Mouse (Mus musculus): Measurements from ENCODE around the gene Ift81. TPM values are rescaled to one million over a fixed set of nuclear protein-coding genes. Genes with fewer than 3 reads are reported as not detected.

Gene Ift81
- polyA plus RNA-seq, 1 experiment from 2014 or later = 61.9 TPM

GRCm38 (mm10) chr5:122501101-122502076, 112.9 kb downstream of the Ift81 start:
- peaks cover 38% of the 10 kb centered on the region for H3K4me1 ChIP-seq (replicated peaks; ENCODE audit: control insufficient read depth, insufficient read depth, low read length)
- peak overlapping the region; percentile 99 for H3K9ac ChIP-seq
- peak overlapping the region; percentile 60 for H3K4me2 ChIP-seq (replicated peaks)
- peak; percentile 54 for DNase-seq (ENCODE audit: low spot score)
- peaks cover 18% of the 10 kb centered on the region for H3K36me3 ChIP-seq (replicated peaks; ENCODE audit: control insufficient read depth, insufficient read depth)
- peak; percentile 18 for ATAC-seq (ENCODE audit: low FRiP score)
- no peaks in the 10 kb centered on the region for H3K27me3 ChIP-seq (ENCODE audit: control insufficient read depth, insufficient read depth, low read length)
- no peaks in the 10 kb centered on the region for H3K9me3 ChIP-seq (ENCODE audit: control insufficient read depth, low read length)
- WGBS = under 1% methylated on average over 104 of the region's 113 CpGs
- H3K4me3 ChIP-seq (replicated peaks; ENCODE audit: low read length) = peak overlapping the region; percentile 94
- peak overlapping the region; percentile 99 for H3K27ac ChIP-seq

- WGBS = 38% methylated on average over 5 of the region's 5 CpGs
- Histone ChIP-seq H3K9me3 (ENCODE audit: control insufficient read depth, low read length) (no peaks in the 10 kb centered on the region), H3K36me3 (replicated peaks; ENCODE audit: control insufficient read depth, insufficient read depth) (peaks cover 27% of the 10 kb centered on the region), H3K4me3 (replicated peaks; ENCODE audit: low read length) (peak overlapping the region; percentile 94), H3K27me3 (ENCODE audit: control insufficient read depth, insufficient read depth, low read length) (no peaks in the 10 kb centered on the region), H3K27ac (no peak overlapping the region), H3K4me1 (replicated peaks; ENCODE audit: control insufficient read depth, insufficient read depth, low read length) (peaks cover 38% of the 10 kb centered on the region), H3K4me2 (replicated peaks) (peak overlapping the region; percentile 60), H3K9ac (peak overlapping the region; percentile 99)
- DNase-seq (ENCODE audit: low spot score) (no peak), ATAC-seq (ENCODE audit: low FRiP score) (no peak)
These were observed 113.8 kb downstream of the Ift81 start for GRCm38 (mm10) chr5:122500563-122500962.

Other genes with a start within 250 kb of the Ift81 start
- 38.9 and 42.0 TPM in 2 replicates for gene Gpn3, start 242.6 kb downstream of the Ift81 start, polyA plus RNA-seq (2014; fragmentation: Nextera tagmentation; extraction: Ambion mirVana)
- gene Fam216a, start 242.2 kb downstream of the Ift81 start, polyA plus RNA-seq (2014; fragmentation: Nextera tagmentation; extraction: Ambion mirVana) = 155 and 156 TPM in 2 replicates
- 57.1 and 62.5 TPM in 2 replicates for gene Arpc3, start 222.6 kb downstream of the Ift81 start, polyA plus RNA-seq (2014; fragmentation: Nextera tagmentation; extraction: Ambion mirVana)
- gene Anapc7, start 192.8 kb downstream of the Ift81 start, polyA plus RNA-seq (2014; fragmentation: Nextera tagmentation; extraction: Ambion mirVana) = 27.2 and 28.8 TPM in 2 replicates
- gene Atp2a2, start 112.3 kb downstream of the Ift81 start, polyA plus RNA-seq (2014; fragmentation: Nextera tagmentation; extraction: Ambion mirVana) = 74.1 and 74.7 TPM in 2 replicates
- gene P2rx7, start 29.4 kb upstream of the Ift81 start, polyA plus RNA-seq (2014; fragmentation: Nextera tagmentation; extraction: Ambion mirVana) = 3.7 and 4.0 TPM in 2 replicates
- 14.8 and 16.0 TPM in 2 replicates for gene P2rx4, start 93.0 kb upstream of the Ift81 start, polyA plus RNA-seq (2014; fragmentation: Nextera tagmentation; extraction: Ambion mirVana)
- gene Camkk2, start 164.9 kb upstream of the Ift81 start, polyA plus RNA-seq (2014; fragmentation: Nextera tagmentation; extraction: Ambion mirVana) = 57.2 and 59.2 TPM in 2 replicates
- gene Anapc5, start 206.8 kb upstream of the Ift81 start, polyA plus RNA-seq (2014; fragmentation: Nextera tagmentation; extraction: Ambion mirVana) = 487 and 525 TPM in 2 replicates
- gene Rnf34, start 235.5 kb upstream of the Ift81 start, polyA plus RNA-seq (2014; fragmentation: Nextera tagmentation; extraction: Ambion mirVana) = 46.2 and 54.8 TPM in 2 replicates

Measured in hindbrain, embryonic 14.5 days (tissue).